Mouse (Mus musculus): ENCODE results near the gene Sfswap. TPM values are rescaled to one million over a fixed set of nuclear protein-coding genes. Genes with fewer than 3 reads are reported as not detected.
"Not testable (repeated sequence)": the region's sequence is repeated elsewhere in the genome, so short reads cannot be mapped to it uniquely, and the experiment has no call there.

Sfswap gene
- total and polyA plus RNA-seq, 2 experiments from 2014 or later, result 46.7 to 125 TPM

- Histone ChIP-seq H3K9me3 (ENCODE audit: low read length) (no peaks in the 10 kb centered on the region), H3K4me2 (ENCODE audit: low read depth) (no peak overlapping the region), H3K4me1 (ENCODE audit: insufficient read depth) (0 out of 2 replicates have a peak, but pooled peaks cover 6% of the 10 kb centered on the region), H3K27ac (ENCODE audit: low read depth, low read length) (no peak overlapping the region), H3K9ac (no peak overlapping the region), H3K27me3 (ENCODE audit: insufficient read depth, low read length) (no peaks in the 10 kb centered on the region), H3K36me3 (ENCODE audit: insufficient read depth) (peaks cover 32% of the 10 kb centered on the region), H3K4me3 (ENCODE audit: low read depth, low read length) (no peak overlapping the region)
- ATAC-seq, result peak; percentile 78
- WGBS, result 47% methylated on average over 19 of the region's 19 CpGs
- DNase-seq, result peak; percentile 94
- peak; percentile 99 for TF ChIP-seq CTCF (IDR thresholded peaks at IDR 0.05; ENCODE audit: low read depth)
Observed at GRCm38 (mm10) chr5:129594116-129595114, 93.4 kb downstream of the Sfswap start.

GRCm38 (mm10) chr5:129602071-129602487, 101.1 kb downstream of the Sfswap start:
- no peaks in the 10 kb centered on the region for H3K4me1 ChIP-seq (ENCODE audit: insufficient read depth)
- peak; percentile 48; the same call in 1 of the 2 replicates for TF ChIP-seq CTCF (IDR thresholded peaks at IDR 0.05; ENCODE audit: low read depth)
- no peak overlapping the region for H3K9ac ChIP-seq
- 33% methylated on average over 16 of the region's 16 CpGs for WGBS
- H3K9me3 ChIP-seq (ENCODE audit: low read length), result no peaks in the 10 kb centered on the region
- H3K4me2 ChIP-seq (ENCODE audit: low read depth), result no peak overlapping the region
- H3K27me3 ChIP-seq (ENCODE audit: insufficient read depth, low read length), result no peaks in the 10 kb centered on the region
- no peak overlapping the region for H3K4me3 ChIP-seq (ENCODE audit: low read depth, low read length)
- H3K36me3 ChIP-seq (ENCODE audit: insufficient read depth), result peaks cover 73% of the 10 kb centered on the region
- no peak overlapping the region for H3K27ac ChIP-seq (ENCODE audit: low read depth, low read length)
- ATAC-seq, result no peak
- DNase-seq, result no peak

- no peak for ATAC-seq
- Histone ChIP-seq H3K9me3 (ENCODE audit: low read length) (no peaks in the 10 kb centered on the region), H3K36me3 (ENCODE audit: insufficient read depth) (peaks cover 49% of the 10 kb centered on the region), H3K4me1 (ENCODE audit: insufficient read depth) (no peaks in the 10 kb centered on the region), H3K27me3 (ENCODE audit: insufficient read depth, low read length) (no peaks in the 10 kb centered on the region), H3K27ac (ENCODE audit: low read depth, low read length) (no peak overlapping the region), H3K4me2 (ENCODE audit: low read depth) (no peak overlapping the region), H3K9ac (no peak overlapping the region), H3K4me3 (ENCODE audit: low read depth, low read length) (no peak overlapping the region)
- no peak for TF ChIP-seq CTCF (IDR thresholded peaks at IDR 0.05; ENCODE audit: low read depth)
- no peak for DNase-seq
- WGBS, result 86% methylated on average over 8 of the region's 8 CpGs
Observed at GRCm38 (mm10) chr5:129607476-129607875, 106.5 kb downstream of the Sfswap start.

- Histone ChIP-seq H3K9me3 (ENCODE audit: low read length) (no peaks in the 10 kb centered on the region), H3K4me1 (ENCODE audit: insufficient read depth) (no peaks in the 10 kb centered on the region), H3K4me2 (ENCODE audit: low read depth) (no peak overlapping the region), H3K36me3 (ENCODE audit: insufficient read depth) (peaks cover 20% of the 10 kb centered on the region), H3K27ac (ENCODE audit: low read depth, low read length) (no peak overlapping the region), H3K4me3 (ENCODE audit: low read depth, low read length) (no peak overlapping the region), H3K27me3 (ENCODE audit: insufficient read depth, low read length) (no peaks in the 10 kb centered on the region), H3K9ac (no peak overlapping the region)
- DNase-seq (peak; percentile 85), ATAC-seq (peak; percentile 73)
- WGBS, result 5% methylated on average over 1 of the region's 1 CpGs
- peak; percentile 85 for TF ChIP-seq CTCF (IDR thresholded peaks at IDR 0.05; ENCODE audit: low read depth)
Observed at GRCm38 (mm10) chr5:129611060-129611459, 110.0 kb downstream of the Sfswap start.

GRCm38 (mm10) chr5:129620600-129620999, 119.6 kb downstream of the Sfswap start:
- WGBS, result 65% methylated on average over 9 of the region's 9 CpGs
- not testable (repeated sequence) for H3K9me3 ChIP-seq (ENCODE audit: low read length); H3K4me2 ChIP-seq (ENCODE audit: low read depth); H3K4me3 ChIP-seq (ENCODE audit: low read depth, low read length); H3K27ac ChIP-seq (ENCODE audit: low read depth, low read length); H3K36me3 ChIP-seq (ENCODE audit: insufficient read depth); H3K4me1 ChIP-seq (ENCODE audit: insufficient read depth); H3K27me3 ChIP-seq (ENCODE audit: insufficient read depth, low read length); ATAC-seq; H3K9ac ChIP-seq; DNase-seq

Other genes with a start within 250 kb of the Sfswap start
- 27.4 and 30.9 TPM in 2 replicates for gene Mmp17, start 82.9 kb downstream of the Sfswap start, total RNA-seq (2014; rRNA removed)
- 11.9 and 13.9 TPM in 2 replicates for gene Mmp17, start 82.9 kb downstream of the Sfswap start, polyA plus RNA-seq (2015; fragmentation: Nextera tagmentation; extraction: Ambion mirVana)
- gene Zfp11, start 168.9 kb downstream of the Sfswap start, total RNA-seq (2014; rRNA removed), result 4.3 and 5.8 TPM in 2 replicates
- 3.3 and 4.8 TPM in 2 replicates for gene Zfp11, start 168.9 kb downstream of the Sfswap start, polyA plus RNA-seq (2015; fragmentation: Nextera tagmentation; extraction: Ambion mirVana)
- gene Sept14, start 207.3 kb downstream of the Sfswap start, total RNA-seq (2014; rRNA removed), result not detected in 2 replicates
- not detected in 2 replicates for gene Sept14, start 207.3 kb downstream of the Sfswap start, polyA plus RNA-seq (2015; fragmentation: Nextera tagmentation; extraction: Ambion mirVana)
- 131 and 146 TPM in 2 replicates for gene Mrps17, start 214.3 kb downstream of the Sfswap start, total RNA-seq (2014; rRNA removed)
- gene Mrps17, start 214.3 kb downstream of the Sfswap start, polyA plus RNA-seq (2015; fragmentation: Nextera tagmentation; extraction: Ambion mirVana), result 169 and 184 TPM in 2 replicates
- gene Nipsnap2, start 223.8 kb downstream of the Sfswap start, total RNA-seq (2014; rRNA removed), result 71.7 and 83.2 TPM in 2 replicates
- 90.8 and 97.9 TPM in 2 replicates for gene Nipsnap2, start 223.8 kb downstream of the Sfswap start, polyA plus RNA-seq (2015; fragmentation: Nextera tagmentation; extraction: Ambion mirVana)

All from forebrain, postnatal 0 days (tissue).